Mouse (Mus musculus): ENCODE data around the gene Schip1.

The Schip1 gene

DNA sequence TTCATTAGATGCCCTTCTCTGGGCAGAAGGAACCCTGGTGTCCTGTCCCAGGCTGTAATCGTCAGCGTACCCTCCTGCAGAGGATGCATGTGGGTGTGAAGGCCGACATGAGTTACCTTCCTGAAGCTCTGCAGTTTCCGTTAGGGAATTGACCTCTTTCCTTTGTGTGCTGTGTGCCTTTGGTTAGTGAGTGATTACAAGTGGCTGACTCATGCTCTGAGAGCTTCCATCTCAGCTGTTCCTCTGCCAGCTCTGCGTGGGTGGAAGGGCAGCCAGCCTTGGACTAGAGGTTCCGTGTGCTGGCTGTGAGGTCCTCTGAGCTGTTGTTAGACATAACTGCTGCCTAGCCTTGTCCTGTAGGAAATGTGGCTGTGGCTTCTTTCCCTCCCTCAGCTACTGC lies 444.0 kb downstream of the Schip1 start:
- no peak for DNase-seq (ENCODE audit: low read depth, low spot score)

DNA sequence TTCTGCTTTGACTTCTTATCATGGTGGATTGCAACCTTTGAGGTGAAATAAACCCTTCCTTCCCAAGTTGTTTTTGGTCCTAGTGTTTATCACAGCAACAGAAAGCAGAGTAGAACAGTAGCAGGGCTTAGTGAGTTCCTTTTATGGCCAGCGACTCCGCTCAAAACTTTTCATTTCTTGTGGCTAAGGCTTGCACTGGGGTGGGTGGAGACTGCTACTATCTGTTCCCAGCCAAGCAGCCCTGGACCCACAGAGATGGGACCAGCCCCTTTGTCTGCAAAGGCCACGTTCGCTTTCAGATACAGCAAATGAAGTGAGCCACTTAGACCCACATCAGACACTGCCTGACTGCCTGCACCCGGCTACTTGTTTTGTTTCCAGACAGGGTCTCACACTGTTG lies 446.3 kb downstream of the Schip1 start:
- DNase-seq (ENCODE audit: low read depth, low spot score) = no peak

DNA sequence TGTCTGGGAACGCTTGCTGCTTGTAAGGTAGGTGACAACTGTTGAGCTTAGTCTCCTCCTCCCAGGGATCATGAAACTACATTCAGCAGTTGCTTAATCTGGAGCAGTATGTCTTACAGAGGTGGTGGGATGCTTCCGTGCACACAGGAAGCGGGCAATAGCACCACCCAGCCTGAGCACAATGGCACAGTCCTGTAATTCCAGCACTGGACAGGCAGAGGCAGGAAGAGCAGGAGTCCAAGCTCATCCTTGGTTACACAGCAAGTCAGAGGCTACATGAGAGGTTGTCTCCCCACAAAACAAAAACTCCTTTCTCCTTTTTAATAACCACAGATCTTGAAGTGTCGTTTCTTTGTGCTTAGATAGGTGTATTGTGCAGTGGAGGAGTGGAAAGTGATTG lies 447.1 kb downstream of the Schip1 start:
- no peak for DNase-seq (ENCODE audit: low read depth, low spot score)

DNA sequence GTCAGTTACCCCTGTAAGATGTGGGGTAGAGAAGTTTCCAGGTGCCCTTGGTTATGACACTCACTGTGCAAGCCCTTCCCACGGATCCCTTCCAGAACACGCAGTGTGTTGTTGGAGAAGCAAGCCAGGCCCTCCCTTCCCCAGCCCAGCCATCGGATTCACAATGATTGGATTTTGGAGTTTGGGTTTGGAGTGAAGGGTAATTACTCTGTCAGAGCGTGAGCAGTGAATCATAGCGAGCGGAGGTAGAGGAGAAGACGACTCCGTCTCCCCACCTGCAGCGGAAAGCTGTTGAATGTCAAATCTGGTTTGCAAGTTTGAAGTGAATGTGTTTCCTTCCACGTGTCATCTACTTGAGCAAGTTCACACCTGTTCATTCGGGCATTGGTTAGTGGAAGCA lies 447.7 kb downstream of the Schip1 start:
- DNase-seq (ENCODE audit: low read depth, low spot score) = no peak

DNA sequence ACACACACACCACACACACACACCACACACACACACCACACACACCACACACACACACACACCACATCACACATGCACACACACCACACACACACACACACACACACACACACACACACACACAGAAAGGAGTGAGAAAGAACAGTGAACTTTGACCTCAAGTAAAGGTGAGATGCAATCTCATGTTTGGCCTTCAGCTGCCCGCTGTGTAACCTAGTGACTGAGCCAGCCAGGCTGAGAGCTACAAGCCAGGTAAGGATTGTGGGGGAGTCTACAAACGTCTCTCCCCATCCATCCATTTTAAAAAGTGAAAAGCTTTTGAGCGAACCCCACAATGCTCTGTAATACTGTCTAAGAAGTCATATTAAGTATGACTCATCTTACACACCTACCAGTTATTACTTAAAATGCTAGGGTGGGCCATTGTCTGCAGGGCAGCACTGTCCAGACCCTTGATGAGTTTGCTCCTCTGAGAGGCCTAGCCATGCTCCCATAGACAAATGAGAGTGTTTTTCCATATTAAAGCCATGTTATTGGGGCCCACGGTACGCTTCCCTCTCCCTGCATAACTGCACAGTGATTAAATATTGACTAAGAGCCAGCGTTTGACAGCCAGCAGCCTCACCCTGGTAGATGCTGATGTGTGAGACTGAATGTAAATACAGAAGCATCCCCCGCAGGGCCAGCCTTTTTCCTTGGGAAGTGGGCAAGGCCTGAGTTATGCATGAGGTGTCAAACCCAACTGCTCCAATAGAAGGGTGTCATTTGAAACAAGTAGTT lies 448.9 kb downstream of the Schip1 start:
- no peak for DNase-seq (ENCODE audit: low read depth, low spot score)

DNA sequence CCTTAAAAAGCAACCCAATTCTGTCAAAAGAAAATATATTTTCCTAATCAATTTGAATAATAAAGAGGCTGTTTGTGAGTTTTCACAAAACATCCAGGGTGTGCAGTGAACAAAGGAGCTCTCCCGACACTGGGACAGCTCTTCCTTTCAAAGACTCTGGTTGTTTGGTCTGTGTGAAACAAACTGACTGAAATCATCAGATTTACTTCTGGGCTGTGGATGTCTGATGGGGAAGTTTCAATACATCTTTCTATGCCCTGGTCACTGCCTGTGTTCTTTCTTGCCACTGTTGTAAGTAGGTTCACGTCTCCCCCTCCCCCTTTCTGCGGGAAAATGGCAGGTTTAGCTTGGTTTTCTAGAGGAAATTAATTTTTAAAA lies 449.5 kb downstream of the Schip1 start:
- no peak for DNase-seq (ENCODE audit: low read depth, low spot score)

DNA sequence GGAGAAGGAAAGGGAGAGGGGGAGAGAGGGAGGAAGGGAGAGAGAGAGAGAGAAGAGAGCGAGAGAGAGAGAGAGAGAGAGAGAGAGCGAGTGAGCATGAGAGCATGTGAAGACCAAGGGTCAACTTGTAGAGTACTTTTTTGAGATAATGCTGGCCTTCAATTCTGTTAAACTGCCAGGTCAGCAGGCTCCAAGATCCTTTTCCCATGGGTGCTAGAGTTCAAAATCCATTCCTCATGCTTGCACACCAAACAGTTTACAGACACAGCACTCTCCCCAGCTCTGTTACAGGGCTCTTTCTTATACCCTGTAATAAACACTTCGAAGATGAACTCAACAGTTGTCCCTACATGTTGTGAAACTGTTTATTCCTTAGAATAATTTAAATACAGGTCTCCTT lies 450.1 kb downstream of the Schip1 start:
- no peak for DNase-seq (ENCODE audit: low read depth, low spot score)

DNA sequence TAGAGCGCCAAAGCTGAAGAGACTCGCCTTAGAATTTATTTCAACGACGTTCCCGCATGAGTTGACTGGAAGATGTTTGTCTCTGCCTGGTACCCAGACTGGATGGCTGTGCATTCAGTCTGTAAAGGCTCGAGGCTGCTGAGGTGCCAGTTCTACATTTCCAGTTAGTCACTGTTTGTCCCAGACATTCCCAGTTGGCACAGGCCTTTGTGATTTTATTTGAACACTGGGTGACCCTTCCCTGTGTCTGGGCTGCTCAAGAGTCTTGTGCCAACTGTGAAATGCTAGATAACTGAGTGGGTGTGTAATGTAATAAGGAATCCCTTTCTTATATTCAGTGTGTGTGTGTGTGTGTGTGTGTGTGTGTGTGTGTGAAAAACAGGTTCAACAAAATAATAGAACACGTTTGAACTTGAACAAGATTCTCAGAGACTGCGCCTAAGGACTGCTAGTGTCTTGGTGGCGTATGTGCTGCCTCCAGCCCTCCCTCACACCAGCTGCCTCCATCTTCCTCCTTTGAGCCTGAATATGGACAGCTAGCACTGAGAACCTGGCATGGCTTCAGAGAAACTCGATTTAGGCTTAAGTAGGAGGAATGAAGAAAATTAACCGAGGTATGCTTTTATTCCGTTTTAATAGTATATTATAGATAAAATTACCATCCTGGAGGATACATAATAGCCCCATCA lies 451.9 kb downstream of the Schip1 start:
- DNase-seq (ENCODE audit: low read depth, low spot score) = no peak

DNA sequence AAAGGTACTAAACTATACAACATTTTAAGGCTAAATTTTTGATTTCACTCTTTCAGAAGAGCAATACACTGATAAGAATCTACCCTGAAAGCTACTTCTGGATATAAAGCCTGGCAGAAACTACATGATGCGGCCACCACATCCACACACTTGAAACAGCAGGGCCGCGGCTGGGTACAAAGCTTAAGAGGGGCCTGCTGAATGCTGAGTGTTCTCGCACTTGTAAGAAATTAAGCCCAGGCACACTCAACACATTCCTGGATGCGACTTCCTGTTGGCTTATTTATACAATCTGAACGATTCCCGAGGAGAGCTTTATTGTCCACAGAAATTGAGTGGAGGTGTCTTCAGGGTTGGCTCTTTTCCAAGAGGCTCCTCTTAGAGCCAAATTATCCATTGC lies 452.6 kb downstream of the Schip1 start:
- no peak for DNase-seq (ENCODE audit: low read depth, low spot score)

DNA sequence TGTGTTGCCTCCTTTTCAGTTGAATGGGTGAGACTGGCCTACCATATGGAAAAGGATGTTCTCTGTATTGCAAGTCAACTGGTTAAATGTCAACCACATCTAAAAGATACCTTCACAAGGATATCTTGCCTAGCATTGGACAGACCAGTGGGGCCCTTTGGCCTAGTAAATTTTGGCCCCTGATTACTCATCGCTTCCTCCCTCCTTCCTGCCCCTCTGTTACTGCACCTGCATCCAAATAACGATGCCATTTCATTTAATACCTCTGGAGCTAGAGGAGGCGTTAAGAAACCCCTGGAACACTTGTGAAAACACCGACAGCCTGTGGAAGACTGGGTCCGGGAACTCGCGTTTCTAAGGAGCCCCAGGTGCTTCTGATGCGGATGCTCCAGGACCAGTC lies 453.4 kb downstream of the Schip1 start:
- DNase-seq (ENCODE audit: low read depth, low spot score) = no peak

DNA sequence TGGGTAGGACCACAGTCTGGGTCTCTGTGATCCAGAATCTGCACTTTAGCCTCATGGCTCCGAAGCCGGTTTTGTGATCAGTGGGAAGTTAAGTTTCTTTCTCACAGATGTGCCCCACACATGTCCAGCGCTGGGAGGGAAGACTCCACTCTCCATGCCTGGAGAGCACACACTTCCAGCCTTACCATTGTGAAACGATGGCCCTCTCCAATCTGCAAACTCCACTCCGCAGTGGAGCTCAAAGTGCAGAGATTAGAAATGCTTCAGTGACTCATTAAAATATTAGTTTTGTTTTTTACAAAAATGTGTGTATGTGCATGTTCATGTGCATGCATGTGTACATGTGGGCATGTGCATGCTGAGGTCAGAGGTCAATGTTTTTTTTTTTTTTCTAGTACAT lies 454.0 kb downstream of the Schip1 start:
- DNase-seq (ENCODE audit: low read depth, low spot score) = no peak

DNA sequence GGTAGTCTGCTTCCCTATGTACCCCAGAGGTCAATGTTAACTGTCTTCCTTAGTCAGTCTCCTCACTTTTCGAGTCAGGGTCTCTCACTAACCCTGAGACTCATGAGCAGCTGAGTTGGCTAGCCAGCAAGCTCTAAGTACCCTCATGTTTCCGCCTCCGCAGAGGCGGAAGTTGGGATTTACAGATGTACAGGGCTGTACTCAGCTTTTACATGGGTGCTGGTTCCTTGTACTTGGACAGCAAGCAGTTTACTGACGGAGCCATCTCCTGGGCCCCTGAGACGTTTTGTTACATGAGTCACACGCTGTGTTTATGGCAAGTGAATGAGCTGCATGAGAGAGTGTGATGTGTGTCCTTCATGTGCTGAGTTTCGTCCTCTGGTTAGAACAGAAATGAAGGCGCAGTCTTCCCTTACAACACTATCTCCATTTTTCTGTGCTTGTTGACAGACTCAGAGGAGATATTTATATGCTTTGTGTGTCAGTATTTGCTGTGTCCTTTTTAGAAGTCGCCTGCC lies 460.8 kb downstream of the Schip1 start:
- DNase-seq (ENCODE audit: low read depth, low spot score) = no peak

DNA sequence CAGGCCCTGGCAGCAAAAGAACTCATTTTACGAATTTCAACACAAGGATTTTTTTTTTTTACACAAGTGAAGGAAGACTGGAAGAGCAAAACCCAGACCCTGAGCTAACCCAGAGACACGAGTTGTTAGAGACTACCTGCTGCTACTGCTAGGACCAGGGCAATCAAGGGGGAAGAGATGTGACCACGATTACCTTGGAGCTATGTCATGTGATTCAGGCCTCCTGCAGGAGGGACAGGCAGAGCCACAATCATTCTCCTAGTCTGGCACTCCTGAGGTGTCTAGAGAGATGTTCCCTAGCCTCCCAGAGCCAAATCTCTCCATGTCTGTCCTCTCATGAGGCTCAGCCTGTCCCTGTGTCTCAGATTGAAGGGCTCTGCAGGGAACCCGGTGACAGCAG lies 461.8 kb downstream of the Schip1 start:
- no peak for DNase-seq (ENCODE audit: low read depth, low spot score)

DNA sequence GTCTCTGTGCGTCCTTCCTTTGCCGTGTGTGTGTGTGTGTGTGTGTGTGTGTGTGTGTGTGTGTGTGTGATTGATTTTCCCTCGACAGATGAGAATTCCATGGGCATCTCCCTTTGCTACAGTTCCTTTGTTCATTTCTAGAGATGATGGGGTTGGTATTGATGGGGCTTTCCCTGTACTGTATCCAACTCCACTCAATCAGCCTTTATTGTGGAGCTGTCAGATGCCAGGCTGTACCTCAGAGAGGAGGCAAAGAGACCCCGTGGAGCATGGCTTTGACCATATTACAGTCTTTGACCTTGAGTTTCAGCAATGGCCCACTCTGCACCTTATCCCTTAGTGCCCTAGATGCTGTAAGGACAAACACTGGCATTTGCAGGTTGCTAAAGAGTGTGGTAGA lies 462.6 kb downstream of the Schip1 start:
- no peak for DNase-seq (ENCODE audit: low read depth, low spot score)

DNA sequence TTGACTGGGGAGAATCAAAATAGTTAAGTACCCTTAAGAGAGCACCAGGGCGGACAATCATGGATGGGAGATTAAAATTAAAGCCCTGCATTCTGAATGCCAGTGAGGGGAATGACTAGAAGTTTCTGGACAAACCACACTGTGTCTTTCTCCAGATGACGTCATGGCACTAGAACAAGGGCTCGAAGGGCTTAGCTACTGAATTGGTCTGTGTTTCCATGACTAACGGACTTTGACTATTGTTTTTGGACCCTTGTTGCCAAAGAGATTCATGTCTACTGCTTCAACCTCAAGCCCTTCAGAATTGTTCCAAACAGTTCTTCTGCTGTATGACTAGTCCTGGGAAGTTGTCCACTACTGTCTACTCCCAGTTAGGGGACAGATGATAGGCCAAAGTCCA lies 467.3 kb downstream of the Schip1 start:
- no peak for DNase-seq (ENCODE audit: low read depth, low spot score)

DNA sequence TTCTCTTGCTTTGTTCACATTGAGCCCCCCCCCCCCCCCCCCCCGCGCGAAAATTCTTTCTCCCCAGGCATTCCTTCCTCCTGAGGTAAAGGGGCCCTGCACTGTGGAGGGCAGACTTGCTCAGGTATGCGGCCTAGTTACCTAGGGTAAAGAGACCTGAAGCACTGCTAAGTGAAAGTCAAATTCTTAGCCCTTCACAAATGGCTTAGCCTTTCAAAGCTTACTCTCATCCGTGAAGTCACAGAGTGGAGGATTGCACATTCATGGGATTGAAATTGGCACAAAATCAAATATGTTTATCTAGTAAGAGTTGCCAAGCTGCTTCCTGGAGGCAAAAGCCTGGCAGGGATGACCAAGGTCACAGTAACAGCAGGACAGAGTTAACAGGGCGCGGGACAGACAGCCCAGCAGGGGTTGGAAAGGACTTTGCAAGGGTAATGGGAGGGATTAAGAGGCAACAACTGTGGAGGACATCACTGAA lies 470.0 kb downstream of the Schip1 start:
- peak; percentile 25 for DNase-seq (ENCODE audit: low read depth, low spot score)

DNA sequence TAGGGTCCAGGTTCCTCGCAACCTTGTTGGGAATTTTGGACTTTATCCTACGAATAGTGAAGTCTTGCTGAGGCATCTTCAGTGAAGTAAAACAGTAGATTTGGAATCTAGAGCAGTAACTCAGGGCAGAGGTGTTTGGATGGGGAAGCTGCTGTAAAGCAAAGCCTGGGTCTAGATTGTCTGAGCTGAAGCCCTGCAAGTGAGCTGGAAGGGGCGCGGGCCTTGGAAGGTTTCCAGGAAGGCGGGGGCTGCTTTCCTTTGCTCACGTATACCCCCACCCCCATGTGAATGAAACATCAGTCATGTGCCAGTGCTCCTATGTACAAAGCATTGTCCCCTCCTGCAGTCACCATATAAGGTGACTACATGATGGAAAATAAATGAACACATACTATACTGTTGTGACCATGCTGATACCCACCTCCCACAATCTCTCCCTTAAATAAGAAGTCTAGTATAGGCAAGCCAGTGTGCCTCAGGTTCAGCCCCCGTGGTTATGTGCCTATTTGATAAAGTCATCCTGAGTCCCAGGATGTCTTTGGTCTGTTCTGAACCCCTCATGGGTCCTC lies 470.6 kb downstream of the Schip1 start:
- DNase-seq (ENCODE audit: low read depth, low spot score) = no peak

DNA sequence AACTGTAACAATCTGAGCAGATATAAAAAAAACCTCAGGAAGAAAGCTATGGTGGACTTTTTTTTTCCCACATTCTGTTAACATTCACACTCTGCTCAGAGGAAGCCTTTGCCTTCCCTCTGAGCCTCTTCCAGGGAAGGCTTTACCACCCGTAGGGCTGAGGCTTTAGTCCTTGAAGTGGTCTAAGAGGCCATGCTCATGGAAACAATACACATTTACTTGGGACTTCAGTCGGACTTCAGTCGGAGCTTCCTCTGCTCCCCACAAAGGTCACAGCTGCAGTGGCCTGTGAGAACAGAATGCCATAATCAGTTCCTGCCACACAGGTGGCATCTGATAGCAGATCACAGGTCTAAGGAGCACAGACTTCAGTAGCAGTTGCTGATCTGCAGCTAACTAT lies 471.5 kb downstream of the Schip1 start:
- no peak for DNase-seq (ENCODE audit: low read depth, low spot score)

DNA sequence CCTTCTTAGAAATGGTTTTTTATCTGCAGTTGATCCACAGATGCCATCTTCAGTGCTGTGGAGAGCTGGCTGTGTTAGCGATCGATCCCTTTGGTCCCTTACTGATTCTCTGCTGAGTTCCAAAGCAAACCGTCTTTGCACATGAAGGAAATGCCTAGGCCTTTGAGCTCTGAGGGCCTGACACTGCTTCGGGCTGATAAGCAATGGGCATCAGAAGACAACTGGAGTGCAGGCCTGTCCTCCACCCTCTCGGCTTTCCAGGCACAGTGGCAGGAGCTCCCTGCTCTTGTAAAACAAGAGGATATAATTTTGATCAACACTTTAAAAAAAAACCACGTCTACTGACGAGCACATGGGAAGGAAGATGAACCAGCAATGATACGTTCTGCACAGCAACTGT lies 477.1 kb downstream of the Schip1 start:
- DNase-seq (ENCODE audit: low read depth, low spot score) = no peak

DNA sequence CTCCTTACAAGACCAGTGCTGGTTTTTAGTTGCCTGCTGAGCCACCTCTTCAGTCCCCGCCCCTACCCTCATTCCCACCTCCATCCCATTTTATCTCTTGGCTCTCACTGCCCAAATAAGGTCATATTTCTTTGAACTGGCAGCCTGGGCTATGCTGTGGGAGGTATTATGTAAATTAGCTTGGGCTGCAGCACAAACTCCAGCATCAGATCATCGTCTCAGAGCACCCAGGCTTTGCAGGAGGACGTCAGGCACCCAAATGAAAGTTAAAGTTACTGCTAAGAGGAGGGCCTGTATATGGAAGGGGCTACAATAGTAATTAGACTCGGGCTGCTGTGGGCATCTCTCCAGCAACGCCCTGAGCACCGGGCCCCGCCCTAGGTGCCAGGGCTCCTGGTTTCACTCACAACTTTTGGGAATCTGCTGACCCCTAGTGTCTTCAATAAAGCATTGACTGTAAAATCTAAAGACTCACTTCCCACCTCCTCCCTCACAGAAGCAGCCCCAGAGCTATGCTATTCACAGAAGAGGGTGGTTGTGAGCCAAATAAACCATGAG lies 478.4 kb downstream of the Schip1 start:
- DNase-seq (ENCODE audit: low read depth, low spot score) = peak; percentile 65

DNA sequence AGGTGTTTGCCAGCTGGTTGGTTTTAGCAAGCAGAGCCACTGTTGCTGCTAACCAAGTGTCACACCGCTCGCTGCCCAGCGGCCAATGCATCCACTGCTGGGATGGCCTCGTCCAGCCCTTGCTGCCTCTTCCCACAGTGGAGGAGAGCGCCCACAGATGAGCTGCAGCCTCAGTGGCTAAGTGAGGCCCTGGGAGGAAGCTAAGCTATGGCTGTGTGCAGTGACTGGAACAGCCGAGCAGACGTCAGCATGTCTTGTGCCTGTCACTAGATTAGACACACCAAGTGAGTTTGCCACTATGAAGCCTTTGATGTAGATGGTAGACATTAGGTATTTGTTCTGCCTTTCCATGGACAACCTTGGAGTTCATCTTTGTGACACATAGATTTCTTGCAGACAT lies 480.2 kb downstream of the Schip1 start:
- no peak for DNase-seq (ENCODE audit: low read depth, low spot score)

DNA sequence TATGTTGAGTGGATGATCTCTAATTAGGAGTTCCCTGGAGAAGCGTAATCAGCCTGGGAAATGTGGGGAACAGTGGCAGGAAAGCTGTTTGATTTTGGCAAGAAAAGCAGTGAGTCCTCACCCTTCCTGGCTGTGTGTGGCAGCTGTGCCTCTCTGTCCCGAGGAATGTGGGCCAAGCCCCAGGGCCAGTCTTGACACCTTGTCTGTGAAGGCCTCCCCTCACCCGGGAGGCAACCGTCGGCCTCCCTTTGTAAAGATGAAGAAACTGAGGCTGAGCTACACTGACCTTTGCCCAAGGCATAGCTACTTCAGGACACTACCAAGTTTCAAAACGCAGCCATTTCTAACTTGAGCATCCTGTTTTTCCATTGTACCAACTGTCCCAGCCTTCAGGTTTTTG lies 481.3 kb downstream of the Schip1 start:
- DNase-seq (ENCODE audit: low read depth, low spot score) = no peak

Data from forelimb bud, embryonic 11.5 days (tissue).